In genomic region chr15:78493401-78494010, GRCm38 (mm10) we compare ENCODE assay signal across 21 mouse cellular contexts. TPM values are rescaled to one million over a fixed set of nuclear protein-coding genes. Genes with fewer than 3 reads are reported as not detected.
A peak's percentile ranks its signal among the peaks of the same experiment; 100 is the strongest.
DNase-seq lines count a peak whose midpoint lies in the region; ATAC-seq and TF ChIP-seq lines count a peak whose summit lies in the region.
"Had no signal": no experiment of that assay in that cellular context is flagged by ENCODE, and none has a peak within 500 bp of the region (broad histone marks: within the 10 kb centered on the region; RNA-seq: fewer than 3 reads in every experiment).

No protein-coding gene starts in this region.

- no peak overlapping the region for H3K27ac ChIP-seq in stomach, embryonic 14.5 days (ENCODE audit: low read length)
- H3K27ac ChIP-seq in stomach, postnatal 0 days (replicated peaks) = no peak overlapping the region
- H3K27ac ChIP-seq in small intestine, adult 2 months (ENCODE audit: insufficient read depth, low read depth, low read length) = peak overlapping the region; percentile 17; the same call in 1 of the 2 replicates
- no peak overlapping the region for H3K27ac ChIP-seq in forebrain, embryonic 13.5 days
- no peak overlapping the region for H3K27ac ChIP-seq in forebrain, embryonic 11.5 days (ENCODE audit: low read depth, low read length)
- H3K27ac ChIP-seq: embryonic facial prominence, embryonic 12.5 days; gastrocnemius, adult 2 months; hindbrain, embryonic 13.5 days; limb, embryonic 12.5 days; liver, embryonic 13.5 days; stomach, embryonic 15.5 days had no signal

- WGBS in stomach, embryonic 14.5 days = 75% methylated on average over 10 of the region's 10 CpGs
- WGBS in stomach, postnatal 0 days = 74% methylated on average over 10 of the region's 10 CpGs
- WGBS in small intestine, adult 2 months = 74% methylated on average over 10 of the region's 10 CpGs
- 87% methylated on average over 10 of the region's 10 CpGs for WGBS in forebrain, embryonic 13.5 days
- 90% methylated on average over 10 of the region's 10 CpGs for WGBS in forebrain, embryonic 11.5 days

- no peak for TF ChIP-seq EP300 in stomach, postnatal 0 days (optimal IDR thresholded peaks at IDR 0.05)

- DNase-seq in stomach, postnatal 0 days (ENCODE audit: low spot score) = no peak
- peak; percentile 58 for DNase-seq in Muller cell, postnatal 12 days (ENCODE audit: inconsistent ontology term)
- DNase-seq in forebrain, embryonic 11.5 days (ENCODE audit: low spot score) = no peak
- DNase-seq: adrenal gland, adult 2 months; cerebellum, adult 11 months; gastrocnemius, adult 2 months; kidney, adult 11 months; kidney, postnatal 25 days; layer of hippocampus, adult 9-11 months; liver, embryonic 13.5 days; thymus, postnatal 14 days had no signal

- no peaks in the 10 kb centered on the region for H3K4me1 ChIP-seq in stomach, embryonic 14.5 days (ENCODE audit: control insufficient read depth, insufficient read depth, low read length)
- no peaks in the 10 kb centered on the region for H3K4me1 ChIP-seq in stomach, postnatal 0 days (replicated peaks; ENCODE audit: control insufficient read depth, insufficient read depth)
- no peaks in the 10 kb centered on the region for H3K4me1 ChIP-seq in small intestine, adult 2 months (ENCODE audit: control insufficient read depth, insufficient read depth, insufficient read length, low read length)
- H3K4me1 ChIP-seq in forebrain, embryonic 13.5 days = no peaks in the 10 kb centered on the region
- no peaks in the 10 kb centered on the region for H3K4me1 ChIP-seq in forebrain, embryonic 11.5 days (replicated peaks; ENCODE audit: control insufficient read depth, insufficient read depth, low read length)
- H3K4me1 ChIP-seq: hindbrain, embryonic 13.5 days; liver, embryonic 13.5 days; stomach, embryonic 15.5 days had no signal

- H3K27me3 ChIP-seq in stomach, embryonic 14.5 days (ENCODE audit: control insufficient read depth, insufficient read depth, low read length) = no peaks in the 10 kb centered on the region
- no peaks in the 10 kb centered on the region for H3K27me3 ChIP-seq in stomach, postnatal 0 days (ENCODE audit: control insufficient read depth, insufficient read depth, low read length)
- H3K27me3 ChIP-seq in small intestine, adult 2 months (ENCODE audit: control insufficient read depth, insufficient read depth, low read length) = no peaks in the 10 kb centered on the region
- H3K27me3 ChIP-seq in forebrain, embryonic 13.5 days = no peaks in the 10 kb centered on the region
- H3K27me3 ChIP-seq in forebrain, embryonic 11.5 days (ENCODE audit: control insufficient read depth, insufficient read depth, low read length) = no peaks in the 10 kb centered on the region
- H3K27me3 ChIP-seq: embryonic facial prominence, embryonic 12.5 days; hindbrain, embryonic 13.5 days; liver, embryonic 13.5 days; stomach, embryonic 15.5 days had no signal

- no peak overlapping the region for H3K4me3 ChIP-seq in stomach, embryonic 14.5 days (ENCODE audit: low read depth, low read length)
- H3K4me3 ChIP-seq in stomach, postnatal 0 days (ENCODE audit: low read depth, low read length) = no peak overlapping the region
- peak overlapping the region; percentile 59 for H3K4me3 ChIP-seq in small intestine, adult 2 months (ENCODE audit: low read depth, low read length)
- H3K4me3 ChIP-seq in forebrain, embryonic 13.5 days = no peak overlapping the region
- H3K4me3 ChIP-seq in forebrain, embryonic 11.5 days (ENCODE audit: low read depth, low read length) = no peak overlapping the region
- H3K4me3 ChIP-seq: embryonic facial prominence, embryonic 12.5 days; gastrocnemius, adult 2 months; hindbrain, embryonic 13.5 days; limb, embryonic 12.5 days; liver, embryonic 13.5 days; megakaryocyte, embryonic 14.5 days; stomach, embryonic 15.5 days had no signal

- no peaks in the 10 kb centered on the region for H3K9me3 ChIP-seq in stomach, embryonic 14.5 days (ENCODE audit: control insufficient read depth, low read depth, low read length)
- no peaks in the 10 kb centered on the region for H3K9me3 ChIP-seq in stomach, postnatal 0 days (ENCODE audit: control insufficient read depth, low read length)
- no peaks in the 10 kb centered on the region for H3K9me3 ChIP-seq in forebrain, embryonic 13.5 days (replicated peaks)
- H3K9me3 ChIP-seq in forebrain, embryonic 11.5 days (ENCODE audit: control insufficient read depth, low read length) = no peaks in the 10 kb centered on the region
- H3K9me3 ChIP-seq: embryonic facial prominence, embryonic 12.5 days; hindbrain, embryonic 13.5 days; limb, embryonic 12.5 days; liver, embryonic 13.5 days; stomach, embryonic 15.5 days had no signal

- no peak overlapping the region for H3K4me2 ChIP-seq in stomach, embryonic 14.5 days (replicated peaks; ENCODE audit: low read depth, low read length)
- no peak overlapping the region for H3K4me2 ChIP-seq in stomach, postnatal 0 days (replicated peaks; ENCODE audit: low read depth)
- no peak overlapping the region for H3K4me2 ChIP-seq in forebrain, embryonic 13.5 days
- no peak overlapping the region for H3K4me2 ChIP-seq in forebrain, embryonic 11.5 days (ENCODE audit: low read depth, low read length, severe bottlenecking)
- H3K4me2 ChIP-seq: embryonic facial prominence, embryonic 12.5 days; hindbrain, embryonic 13.5 days; limb, embryonic 12.5 days; liver, embryonic 13.5 days; stomach, embryonic 15.5 days had no signal

- H3K9ac ChIP-seq in stomach, embryonic 14.5 days (replicated peaks; ENCODE audit: low read depth, low read length) = no peak overlapping the region
- H3K9ac ChIP-seq in stomach, postnatal 0 days (ENCODE audit: low read length) = no peak overlapping the region
- H3K9ac ChIP-seq in forebrain, embryonic 13.5 days = no peak overlapping the region
- H3K9ac ChIP-seq in forebrain, embryonic 11.5 days (ENCODE audit: low read length) = no peak overlapping the region
- H3K9ac ChIP-seq: embryonic facial prominence, embryonic 12.5 days; hindbrain, embryonic 13.5 days; limb, embryonic 12.5 days; liver, embryonic 13.5 days; stomach, embryonic 15.5 days had no signal

- no peak for TF ChIP-seq CTCF in stomach, postnatal 0 days (IDR thresholded peaks at IDR 0.05; ENCODE audit: low read depth)
- TF ChIP-seq CTCF in small intestine, adult 2 months (IDR thresholded peaks at IDR 0.05; ENCODE audit: extremely low read depth, insufficient read length, insufficient replicate concordance, low read depth, low read length) = no peak

- no peaks in the 10 kb centered on the region for H3K36me3 ChIP-seq in stomach, embryonic 14.5 days (ENCODE audit: control insufficient read depth, insufficient read depth, low read length)
- no peaks in the 10 kb centered on the region for H3K36me3 ChIP-seq in stomach, postnatal 0 days (ENCODE audit: control insufficient read depth, insufficient read depth, low read length)
- H3K36me3 ChIP-seq in small intestine, adult 2 months (ENCODE audit: control insufficient read depth, insufficient read depth, low read length) = no peaks in the 10 kb centered on the region
- H3K36me3 ChIP-seq in forebrain, embryonic 13.5 days (ENCODE audit: poor library complexity, severe bottlenecking) = no peaks in the 10 kb centered on the region
- no peaks in the 10 kb centered on the region for H3K36me3 ChIP-seq in forebrain, embryonic 11.5 days (ENCODE audit: control insufficient read depth, insufficient read depth, low read length)
- H3K36me3 ChIP-seq: embryonic facial prominence, embryonic 12.5 days; hindbrain, embryonic 13.5 days; limb, embryonic 12.5 days; liver, embryonic 13.5 days; stomach, embryonic 15.5 days had no signal

- TF ChIP-seq POLR2A in small intestine, adult 2 months (IDR thresholded peaks at IDR 0.05; ENCODE audit: low read depth, low read length) = no peak

- 0 out of 2 replicates have a peak, but pooled peaks have one; percentile 37 for ATAC-seq in stomach, embryonic 14.5 days (ENCODE audit: insufficient number of reproducible peaks, insufficient read depth, low FRiP score, low read depth)
- ATAC-seq in stomach, postnatal 0 days (ENCODE audit: low FRiP score, low TSS enrichment) = no peak
- peak; percentile 64 for ATAC-seq in inflammation-experienced regulatory T-cells, adult 6 months
- no peak for ATAC-seq in forebrain, embryonic 13.5 days
- no peak for ATAC-seq in forebrain, embryonic 11.5 days (replicated peaks; ENCODE audit: low FRiP score)

RNA-seq across cellular contexts. Expression of gene Il2rb, which starts 1.6 kb away (rescaled TPM):
- polyA plus RNA-seq in stomach, embryonic 14.5 days (2014; fragmentation: Nextera tagmentation; extraction: Ambion mirVana) = 0.34 and 0.41 TPM in 2 replicates
- polyA plus RNA-seq in stomach, postnatal 0 days (2015; fragmentation: Nextera tagmentation; extraction: Ambion mirVana) = 0.24 and 0.30 TPM in 2 replicates
- 100 to 1,000 TPM; 427 to 674 (median 450) TPM for polyA plus RNA-seq in inflammation-experienced regulatory T-cells, adult 6 months (2017; shearing (Covaris generic))
- polyA plus RNA-seq in small intestine, adult 2 months (2012; rRNA removed) = 7.2 and 11.8 TPM in 2 replicates
- not detected in 2 replicates for polyA plus RNA-seq in forebrain, embryonic 13.5 days (2015; fragmentation: Nextera tagmentation; extraction: Ambion mirVana)
- polyA plus RNA-seq in forebrain, embryonic 11.5 days (2014; fragmentation: Nextera tagmentation; extraction: Ambion mirVana) = 0.07 TPM in 1 of 2 replicates, not detected in the other

RNA-seq across cellular contexts. Expression of gene Tmprss6, which starts 25.1 kb away (rescaled TPM):
- 0.50 and 0.52 TPM in 2 replicates for polyA plus RNA-seq in stomach, embryonic 14.5 days (2014; fragmentation: Nextera tagmentation; extraction: Ambion mirVana)
- polyA plus RNA-seq in stomach, postnatal 0 days (2015; fragmentation: Nextera tagmentation; extraction: Ambion mirVana) = 0.48 and 0.50 TPM in 2 replicates
- polyA plus RNA-seq in inflammation-experienced regulatory T-cells, adult 6 months (2017; shearing (Covaris generic)) = not detected
- polyA plus RNA-seq in small intestine, adult 2 months (2012; rRNA removed) = 0.11 and 0.14 TPM in 2 replicates
- 0.49 TPM in 1 of 2 replicates, not detected in the other for polyA plus RNA-seq in forebrain, embryonic 13.5 days (2015; fragmentation: Nextera tagmentation; extraction: Ambion mirVana)
- polyA plus RNA-seq in forebrain, embryonic 11.5 days (2014; fragmentation: Nextera tagmentation; extraction: Ambion mirVana) = 0.31 and 0.79 TPM in 2 replicates

RNA-seq across cellular contexts. Expression of gene C1qtnf6, which starts 37.7 kb away (rescaled TPM):
- polyA plus RNA-seq in stomach, embryonic 14.5 days (2014; fragmentation: Nextera tagmentation; extraction: Ambion mirVana) = 38.8 and 42.0 TPM in 2 replicates
- 20.2 and 24.6 TPM in 2 replicates for polyA plus RNA-seq in stomach, postnatal 0 days (2015; fragmentation: Nextera tagmentation; extraction: Ambion mirVana)
- polyA plus RNA-seq in inflammation-experienced regulatory T-cells, adult 6 months (2017; shearing (Covaris generic)) = 10 to 100 TPM in 1 of 3 experiments, 1 to 10 TPM in 2; 7.7 to 24.3 (median 8.0) TPM
- polyA plus RNA-seq in small intestine, adult 2 months (2012; rRNA removed) = 7.9 and 8.1 TPM in 2 replicates
- polyA plus RNA-seq in forebrain, embryonic 13.5 days (2015; fragmentation: Nextera tagmentation; extraction: Ambion mirVana) = 4.1 and 5.8 TPM in 2 replicates
- polyA plus RNA-seq in forebrain, embryonic 11.5 days (2014; fragmentation: Nextera tagmentation; extraction: Ambion mirVana) = 10.0 and 12.1 TPM in 2 replicates

RNA-seq across cellular contexts. Expression of gene Sstr3, which starts 51.0 kb away (rescaled TPM):
- 0.12 TPM in 1 of 2 replicates, not detected in the other for polyA plus RNA-seq in stomach, embryonic 14.5 days (2014; fragmentation: Nextera tagmentation; extraction: Ambion mirVana)
- polyA plus RNA-seq in stomach, postnatal 0 days (2015; fragmentation: Nextera tagmentation; extraction: Ambion mirVana) = 0.02 and 0.08 TPM in 2 replicates
- under 1 TPM in 1 of 3 experiments, not detected in 2; 0.17 TPM for polyA plus RNA-seq in inflammation-experienced regulatory T-cells, adult 6 months (2017; shearing (Covaris generic))
- polyA plus RNA-seq in small intestine, adult 2 months (2012; rRNA removed) = 0.44 and 1.4 TPM in 2 replicates
- 0.96 and 1.4 TPM in 2 replicates for polyA plus RNA-seq in forebrain, embryonic 13.5 days (2015; fragmentation: Nextera tagmentation; extraction: Ambion mirVana)
- polyA plus RNA-seq in forebrain, embryonic 11.5 days (2014; fragmentation: Nextera tagmentation; extraction: Ambion mirVana) = 0.09 TPM in 1 of 2 replicates, not detected in the other
- polyA plus RNA-seq: embryonic facial prominence, embryonic 12.5 days; heart, embryonic 16.5 days; liver, embryonic 13.5 days had no signal

Comparison
In these comparisons a context has a peak if more than half of its experiments do, and no peak if none do; other contexts are left out.
1. ATAC-seq: peak in stomach, embryonic 14.5 days (single experiment) and inflammation-experienced regulatory T-cells, adult 6 months (single experiment); none in stomach, postnatal 0 days (single experiment), forebrain, embryonic 13.5 days (single experiment) and forebrain, embryonic 11.5 days (single experiment).
2. RNA of gene Il2rb, which starts 1.6 kb away (polyA plus RNA-seq): 427 to 674 TPM in inflammation-experienced regulatory T-cells, adult 6 months; 7.2 to 11.8 TPM in small intestine, adult 2 months, 0.34 to 0.41 TPM in stomach, embryonic 14.5 days, 0.24 to 0.30 TPM in stomach, postnatal 0 days, 0.07 TPM in forebrain, embryonic 11.5 days and not detected in forebrain, embryonic 13.5 days; every median in the first group is over 10 times any median in the second.